Mouse (Mus musculus): ENCODE results near the gene Pax5. TPM values are rescaled to one million over a fixed set of nuclear protein-coding genes. Genes with fewer than 3 reads are reported as not detected.

The Pax5 gene
- total and polyA plus RNA-seq, 2 experiments from 2014 or later = 3.0 to 46.0 TPM

- no peak for TF ChIP-seq CTCF (IDR thresholded peaks at IDR 0.05)
- ATAC-seq (ENCODE audit: low FRiP score) = no peak
Observed at GRCm38 (mm10) chr4:44673726-44674125, 36.6 kb downstream of the Pax5 start.

GRCm38 (mm10) chr4:44672216-44672937, 37.9 kb downstream of the Pax5 start:
- no peaks in the 10 kb centered on the region for H3K36me3 ChIP-seq (ENCODE audit: insufficient read depth, low read length)
- H3K27ac ChIP-seq (ENCODE audit: low read depth, low read length) = no peak overlapping the region
- no peak overlapping the region for H3K4me3 ChIP-seq (ENCODE audit: low read depth, low read length)
- ATAC-seq (ENCODE audit: low FRiP score) (no peak), DNase-seq (ENCODE audit: low spot score) (no peak)
- no peak overlapping the region for H3K4me2 ChIP-seq (ENCODE audit: low read depth, low read length, poor library complexity, severe bottlenecking)
- no peak overlapping the region for H3K9ac ChIP-seq (replicated peaks; ENCODE audit: low read length, poor library complexity, severe bottlenecking)
- no peaks in the 10 kb centered on the region for H3K4me1 ChIP-seq (ENCODE audit: insufficient read depth, low read length)
- H3K9me3 ChIP-seq (ENCODE audit: low read length) = 0 out of 2 replicates have a peak, but pooled peaks cover 3% of the 10 kb centered on the region
- H3K27me3 ChIP-seq (ENCODE audit: insufficient read depth, low read length) = peaks cover 6% of the 10 kb centered on the region; the same call in 1 of the 2 replicates
- TF ChIP-seq CTCF (IDR thresholded peaks at IDR 0.05) = no peak
- 75% methylated on average over 10 of the region's 10 CpGs for WGBS

More at GRCm38 (mm10) chr4:44673726-44674125, 36.6 kb downstream of the Pax5 start:
- no peak overlapping the region for H3K27ac ChIP-seq (ENCODE audit: low read depth, low read length)
- no peaks in the 10 kb centered on the region for H3K4me1 ChIP-seq (ENCODE audit: insufficient read depth, low read length)
- 24% methylated on average over 9 of the region's 9 CpGs for WGBS
- no peak overlapping the region for H3K4me3 ChIP-seq (ENCODE audit: low read depth, low read length)
- H3K36me3 ChIP-seq (ENCODE audit: insufficient read depth, low read length) = no peaks in the 10 kb centered on the region
- 0 out of 2 replicates have a peak, but pooled peaks cover 3% of the 10 kb centered on the region for H3K9me3 ChIP-seq (ENCODE audit: low read length)
- no peak for DNase-seq (ENCODE audit: low spot score)
- 0 out of 2 replicates have a peak, but pooled peaks cover 3% of the 10 kb centered on the region for H3K27me3 ChIP-seq (ENCODE audit: insufficient read depth, low read length)
- H3K9ac ChIP-seq (replicated peaks; ENCODE audit: low read length, poor library complexity, severe bottlenecking) = no peak overlapping the region
- no peak overlapping the region for H3K4me2 ChIP-seq (ENCODE audit: low read depth, low read length, poor library complexity, severe bottlenecking)

- Histone ChIP-seq H3K4me3 (ENCODE audit: low read depth, low read length) (no peak overlapping the region), H3K9ac (replicated peaks; ENCODE audit: low read length, poor library complexity, severe bottlenecking) (no peak overlapping the region), H3K4me2 (ENCODE audit: low read depth, low read length, poor library complexity, severe bottlenecking) (no peak overlapping the region), H3K27me3 (ENCODE audit: insufficient read depth, low read length) (peaks cover 9% of the 10 kb centered on the region; the same call in 1 of the 2 replicates), H3K9me3 (ENCODE audit: low read length) (0 out of 2 replicates have a peak, but pooled peaks cover 3% of the 10 kb centered on the region), H3K4me1 (ENCODE audit: insufficient read depth, low read length) (no peaks in the 10 kb centered on the region), H3K36me3 (ENCODE audit: insufficient read depth, low read length) (no peaks in the 10 kb centered on the region), H3K27ac (ENCODE audit: low read depth, low read length) (no peak overlapping the region)
- 89% methylated on average over 3 of the region's 3 CpGs for WGBS
- TF ChIP-seq CTCF (IDR thresholded peaks at IDR 0.05) = no peak
- ATAC-seq (ENCODE audit: low FRiP score) (no peak), DNase-seq (ENCODE audit: low spot score) (no peak)
Observed at GRCm38 (mm10) chr4:44671486-44671885, 38.8 kb downstream of the Pax5 start.

GRCm38 (mm10) chr4:44671035-44671434, 39.3 kb downstream of the Pax5 start:
- H3K4me2 ChIP-seq (ENCODE audit: low read depth, low read length, poor library complexity, severe bottlenecking) = no peak overlapping the region
- no peaks in the 10 kb centered on the region for H3K4me1 ChIP-seq (ENCODE audit: insufficient read depth, low read length)
- H3K27me3 ChIP-seq (ENCODE audit: insufficient read depth, low read length) = peaks cover 9% of the 10 kb centered on the region; the same call in 1 of the 2 replicates
- 0 out of 2 replicates have a peak, but pooled peaks cover 3% of the 10 kb centered on the region for H3K9me3 ChIP-seq (ENCODE audit: low read length)
- no peak overlapping the region for H3K4me3 ChIP-seq (ENCODE audit: low read depth, low read length)
- 88% methylated on average over 2 of the region's 2 CpGs for WGBS
- no peak overlapping the region for H3K27ac ChIP-seq (ENCODE audit: low read depth, low read length)
- no peak overlapping the region for H3K9ac ChIP-seq (replicated peaks; ENCODE audit: low read length, poor library complexity, severe bottlenecking)
- TF ChIP-seq CTCF (IDR thresholded peaks at IDR 0.05) = no peak
- ATAC-seq (ENCODE audit: low FRiP score) (no peak), DNase-seq (ENCODE audit: low spot score) (no peak)
- no peaks in the 10 kb centered on the region for H3K36me3 ChIP-seq (ENCODE audit: insufficient read depth, low read length)

- 75% methylated on average over 4 of the region's 4 CpGs for WGBS
- no peak for DNase-seq (ENCODE audit: low spot score)
- Histone ChIP-seq H3K27me3 (ENCODE audit: insufficient read depth, low read length) (peaks cover 9% of the 10 kb centered on the region; the same call in 1 of the 2 replicates), H3K36me3 (ENCODE audit: insufficient read depth, low read length) (no peaks in the 10 kb centered on the region), H3K9me3 (ENCODE audit: low read length) (0 out of 2 replicates have a peak, but pooled peaks cover 3% of the 10 kb centered on the region), H3K4me1 (ENCODE audit: insufficient read depth, low read length) (no peaks in the 10 kb centered on the region), H3K9ac (replicated peaks; ENCODE audit: low read length, poor library complexity, severe bottlenecking) (no peak overlapping the region), H3K4me3 (ENCODE audit: low read depth, low read length) (no peak overlapping the region), H3K27ac (ENCODE audit: low read depth, low read length) (no peak overlapping the region), H3K4me2 (ENCODE audit: low read depth, low read length, poor library complexity, severe bottlenecking) (no peak overlapping the region)
- ATAC-seq (ENCODE audit: low FRiP score) = no peak
- TF ChIP-seq CTCF (IDR thresholded peaks at IDR 0.05) = no peak
Observed at GRCm38 (mm10) chr4:44670380-44670779, 39.9 kb downstream of the Pax5 start.

Data from midbrain, postnatal 0 days (tissue).